Mouse (Mus musculus): ENCODE measurements around the gene Eya2.

Eya2 gene

DNA sequence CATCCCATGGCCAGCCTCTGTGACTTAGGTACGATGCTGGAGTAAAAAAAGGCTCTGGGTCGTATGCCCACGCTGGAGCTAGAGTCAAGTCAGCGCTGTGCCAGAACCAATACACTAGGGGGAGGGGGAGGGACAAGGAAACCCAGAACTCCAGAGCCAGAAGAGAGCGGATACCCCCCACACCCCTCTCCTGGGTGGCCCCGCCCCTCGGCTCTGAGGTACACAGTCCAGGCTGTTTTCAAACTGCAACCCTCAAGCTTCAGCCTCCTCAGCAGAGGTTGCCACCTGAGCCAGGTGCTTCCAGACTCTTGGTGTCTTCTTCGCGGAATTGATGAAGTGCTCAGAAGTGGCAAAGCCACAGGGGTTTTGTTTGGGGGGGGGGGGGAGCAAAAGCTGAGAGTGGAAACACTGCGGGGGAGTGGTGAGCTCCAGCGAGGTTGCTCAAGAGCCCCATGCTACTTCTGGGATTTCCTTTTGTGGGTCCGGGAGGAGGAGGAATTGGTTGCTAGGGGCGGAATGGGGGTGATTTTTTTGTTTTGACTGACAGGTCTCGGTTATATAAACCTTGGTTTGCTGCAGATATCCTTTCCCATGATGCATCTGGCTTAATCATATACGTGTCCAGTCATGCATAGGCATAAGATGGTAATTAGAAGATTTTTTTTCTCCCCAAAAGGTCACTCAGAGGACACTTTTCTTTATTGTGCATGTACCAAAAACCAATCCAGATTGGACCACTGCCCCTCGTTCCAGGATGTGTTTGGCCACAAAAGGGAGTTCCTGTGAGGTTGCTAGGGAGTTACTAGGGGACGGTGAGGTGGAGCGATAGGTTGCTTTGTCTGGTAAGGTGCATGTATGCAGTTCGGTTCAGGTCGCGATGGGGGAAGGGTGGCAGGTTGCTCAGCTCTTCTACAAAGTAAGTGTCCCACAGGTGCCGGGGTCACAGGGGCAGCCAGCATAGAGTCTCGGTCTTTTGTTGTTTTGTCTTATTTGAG, 122.6 kb downstream of the Eya2 start:
- DNase-seq (ENCODE audit: low spot score in 2 of 2), result no peak

DNA sequence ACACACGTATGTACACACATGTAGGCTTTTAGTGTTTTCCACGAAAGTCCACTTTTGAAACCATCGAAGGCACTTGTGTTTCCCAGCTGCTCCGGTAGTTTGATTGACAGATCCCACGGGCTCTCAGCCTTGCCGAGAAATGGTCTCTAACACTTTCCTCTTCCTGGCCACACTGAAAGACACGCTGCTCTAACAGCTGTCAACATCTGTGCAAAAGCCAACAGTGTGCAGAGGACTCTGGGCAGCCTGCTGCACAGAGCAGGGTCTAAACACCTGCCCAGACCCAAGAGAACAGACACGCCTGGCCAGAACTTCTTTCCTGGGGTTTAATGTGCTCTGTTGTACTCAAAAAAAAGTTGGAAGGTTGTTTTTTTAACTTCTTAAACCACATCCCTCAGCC, 124.5 kb downstream of the Eya2 start:
- DNase-seq (ENCODE audit: low spot score in 2 of 2), result peak; percentile 39 to 53

DNA sequence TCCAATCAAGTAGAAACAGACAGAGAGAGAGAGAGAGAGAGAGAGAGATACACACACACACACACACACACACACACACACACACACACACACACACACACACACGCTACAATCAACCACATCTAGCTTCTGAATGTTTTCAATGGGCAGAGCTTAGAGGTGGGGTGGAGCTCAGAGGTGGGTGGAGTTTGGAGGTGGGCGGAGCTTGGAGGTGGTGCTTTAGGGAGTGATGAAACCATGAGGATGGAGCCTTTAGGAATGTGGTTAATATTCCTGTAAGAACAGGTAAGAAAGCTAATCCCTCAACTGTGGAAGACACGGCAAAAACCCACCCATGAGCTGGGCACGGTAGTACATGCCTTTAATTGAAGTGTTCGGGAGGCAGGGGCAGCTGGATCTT, 127.1 kb downstream of the Eya2 start:
- no peak for DNase-seq (ENCODE audit: low spot score in 2 of 2)

DNA sequence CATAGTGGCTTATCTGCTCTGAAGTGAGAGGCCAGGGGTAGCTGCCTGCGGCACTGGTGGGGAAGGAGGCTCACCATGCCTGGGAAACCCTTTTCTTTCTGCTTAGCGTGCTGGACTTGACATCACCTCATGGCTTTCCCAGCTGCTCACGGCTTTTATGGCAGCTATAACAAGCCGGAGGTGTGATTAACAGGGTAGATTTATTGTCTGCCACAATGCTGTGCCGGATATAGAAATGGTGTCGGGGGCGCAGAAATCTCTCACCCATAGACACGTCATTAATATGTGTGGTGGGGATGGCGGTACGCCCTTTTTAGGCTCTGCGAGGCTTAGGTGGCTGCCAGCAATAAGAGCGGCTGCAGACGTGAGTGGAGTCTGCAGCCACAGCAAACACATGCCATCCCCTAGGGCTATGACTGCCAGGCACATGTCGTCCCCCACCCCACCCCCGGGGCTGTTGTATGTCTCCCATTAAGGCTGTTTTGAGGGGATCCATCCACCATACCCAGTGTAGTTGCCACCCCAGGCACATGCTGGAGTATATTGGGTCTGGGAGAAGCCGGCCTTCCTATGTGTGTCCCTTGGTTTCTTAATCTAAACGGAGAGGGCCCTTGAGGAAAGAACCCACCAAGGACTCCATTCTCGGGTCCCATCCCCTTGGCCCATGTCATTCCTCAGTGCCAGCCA, 137.9 kb downstream of the Eya2 start:
- no peak for DNase-seq (ENCODE audit: low spot score in 2 of 2)

DNA sequence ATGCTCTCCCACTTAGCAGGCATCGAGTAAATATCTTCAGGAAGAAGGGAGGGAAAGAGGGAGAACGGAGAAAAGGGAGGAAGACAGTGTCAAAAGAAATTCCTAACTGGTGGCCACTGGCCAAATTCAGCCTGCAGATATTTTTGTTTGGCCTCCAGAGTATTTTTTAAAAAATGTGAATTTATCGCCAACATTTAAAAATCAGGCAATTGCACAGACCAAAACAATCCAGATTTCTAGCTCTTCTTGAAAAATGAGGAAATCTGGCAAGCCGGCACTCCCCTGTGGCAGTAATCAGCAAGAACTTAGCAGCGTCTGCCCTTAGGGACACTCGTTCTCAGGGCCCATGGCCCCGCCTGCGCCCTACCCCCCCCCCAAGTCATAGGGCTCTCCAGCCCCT, 138.9 kb downstream of the Eya2 start:
- peak; percentile 69 to 73 for DNase-seq (ENCODE audit: low spot score in 2 of 2)

DNA sequence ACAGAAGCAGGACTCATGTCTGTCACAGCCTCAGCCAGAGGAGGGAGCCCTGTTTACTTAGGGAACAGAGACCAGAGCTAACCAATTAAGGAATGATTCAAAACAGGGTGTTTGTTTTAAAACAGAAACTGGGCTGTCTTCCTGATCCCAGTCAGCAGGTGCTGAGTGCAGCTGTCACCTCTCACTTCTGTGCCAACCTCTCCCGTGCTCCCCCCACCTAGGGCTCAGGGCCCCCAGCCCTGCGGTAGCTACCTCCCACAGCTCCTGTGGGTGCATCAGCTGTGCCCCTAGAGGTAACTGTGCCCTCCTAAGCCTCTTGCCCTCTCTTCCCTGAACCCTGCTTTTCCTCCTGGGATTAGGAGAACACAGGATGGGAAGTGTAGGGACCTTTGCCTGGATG, 141.5 kb downstream of the Eya2 start:
- DNase-seq (ENCODE audit: low spot score in 2 of 2), result no peak

DNA sequence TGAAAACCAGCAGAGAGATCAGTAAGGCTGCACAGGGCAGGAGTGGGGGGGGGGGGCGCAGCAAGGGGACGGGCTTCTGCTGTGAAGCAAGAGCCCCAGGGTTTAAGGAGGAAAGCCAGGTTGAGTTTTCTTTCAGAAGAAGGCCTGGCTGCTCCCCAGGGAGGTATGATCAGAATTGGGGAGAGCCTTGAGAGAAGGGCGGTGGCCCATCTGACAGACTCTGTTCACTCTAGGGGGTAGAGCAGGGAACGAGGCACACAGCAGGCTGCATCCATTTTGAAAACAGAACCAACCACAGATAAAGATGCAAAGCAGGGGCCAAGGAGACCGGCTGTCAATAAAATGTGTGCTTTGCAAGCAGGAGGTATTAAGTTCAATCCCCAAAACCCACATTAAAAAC, 145.5 kb downstream of the Eya2 start:
- DNase-seq (ENCODE audit: low spot score in 2 of 2), result no peak

DNA sequence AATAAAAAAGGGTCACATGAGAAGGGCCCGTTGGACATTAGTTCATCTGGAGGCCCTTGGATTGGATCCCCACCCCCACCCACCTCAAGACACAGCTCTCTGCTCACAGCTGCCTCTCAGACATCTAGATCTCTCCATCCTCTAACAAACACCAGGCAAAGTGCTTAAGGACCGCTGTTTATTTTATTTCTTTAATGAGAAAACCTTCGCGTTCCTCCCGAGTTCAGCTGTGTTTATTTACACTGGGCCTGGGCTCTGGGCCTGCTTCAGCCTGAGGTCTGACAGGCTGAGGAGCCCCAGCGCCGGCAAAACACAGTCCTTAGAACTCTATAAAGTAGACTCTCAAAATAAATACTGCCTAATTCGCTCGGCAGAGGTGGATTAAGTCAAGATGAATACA, 146.2 kb downstream of the Eya2 start:
- no peak for DNase-seq (ENCODE audit: low spot score in 2 of 2)

DNA sequence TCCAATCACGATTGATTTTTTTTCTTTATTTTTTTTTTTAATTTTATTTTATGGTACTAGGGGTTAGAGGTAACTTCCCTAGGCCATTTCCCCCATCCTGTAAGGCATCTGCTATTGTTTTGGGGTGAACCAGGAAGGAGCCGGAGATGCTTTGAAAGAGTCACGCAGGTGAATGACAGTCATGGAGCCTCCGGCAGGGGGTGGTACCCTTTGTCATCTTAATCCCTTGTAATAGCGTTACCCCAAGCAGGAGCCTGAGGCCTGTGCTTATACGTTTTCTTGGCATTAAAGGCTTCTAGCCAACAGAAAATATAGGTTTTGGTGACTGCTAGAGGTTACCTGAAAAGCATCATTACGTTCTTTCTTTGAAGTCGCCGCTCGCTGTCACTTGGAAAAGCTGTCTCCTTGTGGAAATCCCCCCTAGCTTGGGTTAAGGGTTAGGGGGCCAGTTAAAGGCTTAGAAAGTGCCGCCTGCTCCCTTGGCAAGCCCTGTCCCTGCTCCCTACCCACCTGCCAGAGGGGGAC, 146.8 kb downstream of the Eya2 start:
- DNase-seq (ENCODE audit: low spot score in 2 of 2), result no peak

DNA sequence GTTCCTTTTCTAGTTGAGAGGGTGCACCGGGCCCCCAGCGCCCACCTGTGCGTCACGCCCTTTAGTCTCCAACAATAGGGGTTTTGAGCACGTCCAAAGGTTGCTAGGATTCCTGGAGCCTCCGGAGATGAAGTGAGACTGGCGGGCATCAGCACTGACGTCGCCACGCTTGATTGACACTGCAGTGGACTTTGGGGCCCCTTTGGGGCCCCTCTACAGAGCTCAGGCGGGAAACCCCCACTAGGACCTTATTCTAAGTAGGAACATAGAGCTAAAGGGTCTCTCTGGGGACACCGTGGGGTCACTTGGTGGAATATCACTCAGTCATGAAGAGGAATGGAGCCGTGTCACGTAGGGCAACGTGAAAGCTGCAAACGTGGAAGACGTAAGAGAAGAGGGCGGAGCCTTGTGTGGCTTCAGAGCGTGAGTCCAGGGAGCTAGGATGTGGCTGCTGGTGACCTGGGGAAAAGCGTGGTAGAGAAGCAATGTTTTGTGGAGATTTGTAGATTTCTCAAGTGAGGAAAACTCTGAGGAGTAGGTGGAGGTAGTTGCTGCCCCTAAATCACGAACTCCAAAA, 147.5 kb downstream of the Eya2 start:
- no peak for DNase-seq (ENCODE audit: low spot score in 2 of 2)

DNA sequence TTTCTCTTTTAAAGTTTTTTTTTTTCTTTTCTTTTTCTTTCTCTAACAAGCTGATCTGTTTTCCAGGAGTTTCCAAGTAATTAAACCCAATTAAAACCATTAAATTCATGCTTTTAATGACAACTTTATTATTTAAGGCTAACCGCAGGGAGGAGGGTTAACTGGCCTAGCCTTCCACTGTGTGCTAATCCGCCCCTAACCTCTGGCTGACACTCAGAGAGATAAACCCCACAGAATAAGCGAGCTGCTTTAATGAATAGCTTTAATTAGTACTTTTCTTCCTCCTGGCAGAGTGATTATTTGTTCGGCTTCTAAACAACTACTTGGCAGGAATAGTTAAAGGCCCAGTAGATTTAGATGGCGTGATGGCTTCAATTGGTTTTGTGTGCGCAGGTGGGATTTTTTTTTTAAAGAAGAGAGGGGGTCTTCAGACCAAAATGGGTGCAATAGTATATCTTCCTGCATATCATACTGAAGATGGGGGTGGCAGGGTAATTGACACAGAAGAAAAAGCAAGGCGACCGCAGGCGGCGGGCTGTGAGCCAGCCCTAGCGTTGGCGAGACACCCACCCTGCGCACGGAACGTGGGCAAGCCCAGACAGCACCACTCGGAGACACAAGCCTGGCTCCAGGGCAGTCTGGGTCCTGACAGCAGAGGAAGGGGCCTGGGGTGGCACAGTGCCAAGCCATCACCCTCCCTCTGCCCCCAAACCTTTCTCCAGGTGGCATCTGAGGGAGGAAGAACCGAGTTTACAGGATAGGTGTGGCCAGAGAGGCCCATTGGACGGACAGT, 150.7 kb downstream of the Eya2 start:
- DNase-seq (ENCODE audit: low spot score in 2 of 2), result no peak

DNA sequence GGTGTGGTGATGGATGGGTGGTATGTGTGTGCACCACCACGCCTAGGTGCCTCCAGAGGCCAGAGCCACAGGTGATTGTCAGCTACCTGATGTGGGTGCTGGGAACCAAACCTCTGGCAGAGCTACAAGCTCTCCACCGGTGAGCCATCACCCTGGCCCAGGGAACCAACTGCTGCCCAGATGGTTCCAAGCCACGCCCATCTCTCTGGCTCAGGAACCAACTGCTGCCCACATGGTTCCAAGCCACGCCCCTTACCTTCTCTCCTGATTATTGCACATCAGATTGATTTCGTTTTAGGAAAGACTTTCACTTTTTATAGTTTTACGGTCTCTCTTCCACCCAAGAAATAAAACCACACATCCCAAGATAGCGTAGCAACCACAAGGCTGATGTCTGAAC, 153.1 kb downstream of the Eya2 start:
- no peak for DNase-seq (ENCODE audit: low spot score in 2 of 2)

DNA sequence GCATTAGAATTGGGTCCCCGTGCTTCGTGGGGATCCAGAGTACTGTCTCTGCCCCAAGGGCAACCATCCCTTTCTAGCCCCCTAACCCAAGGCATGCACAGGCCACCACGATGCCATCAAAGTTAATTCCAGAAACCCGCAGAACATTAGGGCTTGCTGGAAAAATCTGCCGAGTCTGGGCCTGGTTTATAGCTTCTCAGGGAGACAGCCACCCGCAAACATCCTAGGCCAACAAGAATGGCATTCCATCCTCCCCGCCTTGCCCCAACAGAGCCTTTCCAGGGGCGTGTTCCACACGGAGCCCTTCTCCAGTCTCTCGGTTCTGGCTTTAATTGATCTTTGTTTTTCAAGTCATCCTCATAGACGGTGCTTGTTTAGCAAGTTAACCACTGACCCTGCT, 153.6 kb downstream of the Eya2 start:
- no peak for DNase-seq (ENCODE audit: low spot score in 2 of 2)

DNA sequence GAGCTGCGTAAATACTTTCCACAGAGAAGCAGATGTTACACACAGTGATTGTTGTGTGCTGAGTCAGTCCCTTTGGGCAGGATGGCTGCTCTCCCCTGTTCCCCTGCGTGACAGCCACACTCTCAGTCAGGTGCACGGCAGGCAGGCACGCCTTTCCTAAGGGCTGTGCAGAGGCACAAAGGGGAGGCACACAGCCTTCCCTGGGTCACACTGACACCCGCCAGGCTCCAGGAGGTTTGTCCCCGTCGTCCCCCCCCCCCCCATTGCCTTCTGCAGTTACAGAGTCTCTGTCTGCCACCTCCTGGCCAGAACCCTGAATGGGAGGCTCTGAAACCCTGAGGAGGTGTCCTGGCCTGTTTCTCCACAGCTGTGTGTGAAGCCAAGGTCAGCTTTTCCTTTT, 156.2 kb downstream of the Eya2 start:
- DNase-seq (ENCODE audit: low spot score in 2 of 2), result peak in 1 of 2 experiments; percentile 19

DNA sequence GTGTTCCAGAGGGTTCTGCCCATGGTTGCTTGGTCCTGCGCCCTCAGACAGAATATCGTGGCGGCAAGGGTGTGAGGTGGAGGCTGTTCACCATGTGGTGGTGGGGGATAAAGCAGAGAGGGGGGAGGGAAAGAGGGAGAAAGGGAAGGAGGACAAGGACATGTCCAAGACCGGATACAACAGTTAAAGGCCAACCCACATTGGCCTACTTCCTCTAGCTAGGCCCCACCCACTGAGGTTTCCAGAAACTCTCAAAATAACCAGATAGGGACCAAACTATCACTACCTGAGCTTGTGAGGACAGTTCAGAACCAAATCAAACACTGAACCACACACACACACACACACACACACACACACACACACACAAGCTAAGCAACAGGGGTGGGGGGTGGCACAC, 157.9 kb downstream of the Eya2 start:
- DNase-seq (ENCODE audit: low spot score in 2 of 2), result no peak

DNA sequence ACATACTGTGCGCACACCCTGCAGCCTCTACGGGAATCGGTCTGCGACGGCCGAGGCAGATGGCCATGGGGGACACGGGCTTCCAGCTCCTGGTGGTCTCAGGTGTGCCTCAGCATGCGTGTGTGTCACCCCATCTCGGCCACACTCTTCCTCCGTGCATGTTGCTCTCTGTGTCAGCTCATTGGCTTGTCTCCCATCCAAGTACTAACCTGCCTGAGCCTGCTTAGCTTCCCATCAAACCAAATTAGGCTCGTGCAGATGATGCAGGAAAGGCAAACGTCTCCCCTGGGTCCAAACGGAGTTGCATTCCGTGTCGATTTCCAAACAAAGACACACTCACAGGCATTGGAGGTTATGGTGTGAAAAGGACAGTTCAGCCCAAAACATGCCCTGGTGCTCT, 163.0 kb downstream of the Eya2 start:
- DNase-seq (ENCODE audit: low spot score in 2 of 2), result no peak

DNA sequence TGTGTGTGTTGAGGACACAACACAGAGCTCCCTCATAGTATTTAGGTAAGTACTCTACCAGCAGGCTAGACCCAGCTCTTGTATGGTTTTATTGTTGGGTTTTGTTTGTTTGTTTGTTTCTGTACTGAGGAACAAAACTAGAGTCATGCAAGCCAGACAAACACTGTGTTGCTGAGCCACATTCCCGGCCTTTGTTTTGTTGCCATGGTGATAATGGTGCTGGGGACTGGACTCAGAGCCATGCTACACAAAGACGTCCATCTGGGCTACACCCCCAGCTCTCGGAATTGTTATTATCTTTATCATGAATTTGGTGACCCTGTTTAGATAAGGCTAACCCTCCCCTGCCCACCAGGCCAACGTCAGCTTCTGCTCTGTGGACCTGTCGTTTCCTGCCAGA, 163.7 kb downstream of the Eya2 start:
- DNase-seq (ENCODE audit: low spot score in 2 of 2), result no peak

DNA sequence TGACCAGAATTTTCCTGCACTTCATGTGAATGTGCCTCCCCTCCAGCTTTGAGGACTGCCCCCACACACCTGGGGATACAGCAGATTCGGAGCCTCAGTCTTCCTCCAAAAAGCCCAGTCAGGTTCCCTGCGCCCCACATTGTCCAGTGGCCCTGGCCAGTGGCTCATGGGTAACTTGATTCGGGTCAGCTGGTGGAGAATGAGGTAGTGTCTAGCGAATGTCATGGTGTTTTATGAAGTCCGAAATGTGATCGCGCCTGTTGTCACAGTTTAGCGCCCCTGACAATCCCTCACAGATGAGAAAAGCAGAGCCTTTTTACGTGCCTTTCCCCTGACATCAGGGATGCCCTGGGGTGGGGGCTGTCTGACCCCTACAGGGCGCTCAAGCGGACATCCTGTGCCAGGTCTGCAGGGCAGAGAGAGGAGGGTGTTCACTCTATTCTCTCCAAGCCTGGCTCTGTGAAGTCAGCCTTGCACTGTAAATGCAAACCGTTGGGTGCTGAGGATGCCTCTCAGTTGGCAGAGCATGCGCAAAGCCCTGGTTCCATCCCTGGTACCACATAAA, 164.7 kb downstream of the Eya2 start:
- DNase-seq (ENCODE audit: low spot score in 2 of 2), result no peak

DNA sequence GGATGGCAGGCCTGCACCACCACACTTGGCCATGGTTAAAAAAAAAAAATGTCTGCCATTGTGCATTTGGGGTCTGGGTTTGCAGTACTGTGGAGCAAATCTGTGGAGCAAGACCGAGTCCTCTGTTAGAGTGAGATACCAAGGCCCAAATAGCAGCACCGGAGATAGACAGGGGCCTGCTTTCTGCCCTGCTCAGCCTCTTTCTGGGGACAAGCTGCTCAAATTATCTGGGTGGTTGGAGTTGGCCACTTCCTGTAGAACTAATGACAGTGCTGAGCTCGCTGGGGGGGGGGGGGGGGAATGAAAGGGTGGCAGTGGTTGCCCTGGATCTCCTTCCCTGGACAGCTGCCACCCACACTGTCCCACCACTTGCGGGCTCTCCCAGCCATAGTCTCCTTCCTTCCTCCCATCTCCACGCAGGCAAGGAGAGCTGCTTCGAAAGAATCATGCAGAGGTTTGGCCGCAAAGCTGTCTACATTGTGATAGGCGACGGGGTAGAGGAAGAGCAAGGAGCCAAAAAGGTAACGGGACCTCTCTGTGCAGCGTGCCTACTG, 174.1 kb downstream of the Eya2 start:
- DNase-seq (ENCODE audit: low spot score in 2 of 2), result no peak

DNA sequence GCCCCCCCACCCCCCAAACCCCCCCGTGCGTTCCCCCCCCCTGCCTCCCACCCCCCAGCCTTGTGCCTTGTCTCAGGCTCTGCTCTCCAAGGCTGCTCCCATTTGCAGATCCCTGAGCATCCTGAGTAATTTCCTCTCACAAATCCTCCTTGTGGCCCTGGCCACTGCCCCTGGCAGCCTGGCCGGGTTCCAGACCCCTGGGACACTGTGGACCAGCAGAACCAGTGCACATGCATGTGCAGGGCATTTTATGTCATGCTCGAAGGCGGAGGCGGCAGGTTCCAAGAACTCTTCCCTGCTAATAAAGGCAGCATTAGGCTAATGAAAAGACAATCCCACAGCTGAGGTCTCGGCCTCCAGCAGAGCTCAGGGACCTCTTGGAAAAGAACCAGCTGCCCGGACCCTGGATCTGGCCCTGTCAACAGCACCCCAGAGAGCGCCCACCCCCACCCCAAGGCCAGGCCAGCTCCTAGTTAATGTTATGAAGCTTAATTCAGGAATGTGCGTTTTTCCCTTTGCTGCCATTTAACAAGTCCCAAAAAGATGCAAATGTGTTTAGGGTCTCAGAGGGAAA, 174.6 kb downstream of the Eya2 start:
- DNase-seq (ENCODE audit: low spot score in 2 of 2), result no peak

DNA sequence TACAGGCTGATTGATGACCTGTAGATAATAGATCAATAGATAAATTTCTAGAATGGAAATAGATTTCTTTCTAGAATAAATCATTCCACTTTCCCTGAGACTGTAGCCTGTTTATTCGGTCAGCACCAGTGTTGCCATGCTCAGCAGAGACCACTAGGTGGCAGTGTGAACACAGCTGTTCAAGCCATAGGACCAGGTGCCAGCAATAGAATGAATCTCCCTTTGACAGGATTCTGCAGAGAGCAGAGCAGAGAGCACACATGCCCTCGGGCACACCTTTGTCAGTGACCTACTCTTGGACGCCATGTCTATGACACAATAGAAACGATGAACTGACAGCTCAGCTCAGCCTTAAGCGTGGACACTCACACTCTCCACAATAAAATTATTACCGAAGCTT, 184.1 kb downstream of the Eya2 start:
- DNase-seq (ENCODE audit: low spot score in 2 of 2), result peak; percentile 51 to 69

Data from heart, adult 9 months (tissue).